ENCODE assay signal across 15 mouse cellular contexts in the genomic region with DNA sequence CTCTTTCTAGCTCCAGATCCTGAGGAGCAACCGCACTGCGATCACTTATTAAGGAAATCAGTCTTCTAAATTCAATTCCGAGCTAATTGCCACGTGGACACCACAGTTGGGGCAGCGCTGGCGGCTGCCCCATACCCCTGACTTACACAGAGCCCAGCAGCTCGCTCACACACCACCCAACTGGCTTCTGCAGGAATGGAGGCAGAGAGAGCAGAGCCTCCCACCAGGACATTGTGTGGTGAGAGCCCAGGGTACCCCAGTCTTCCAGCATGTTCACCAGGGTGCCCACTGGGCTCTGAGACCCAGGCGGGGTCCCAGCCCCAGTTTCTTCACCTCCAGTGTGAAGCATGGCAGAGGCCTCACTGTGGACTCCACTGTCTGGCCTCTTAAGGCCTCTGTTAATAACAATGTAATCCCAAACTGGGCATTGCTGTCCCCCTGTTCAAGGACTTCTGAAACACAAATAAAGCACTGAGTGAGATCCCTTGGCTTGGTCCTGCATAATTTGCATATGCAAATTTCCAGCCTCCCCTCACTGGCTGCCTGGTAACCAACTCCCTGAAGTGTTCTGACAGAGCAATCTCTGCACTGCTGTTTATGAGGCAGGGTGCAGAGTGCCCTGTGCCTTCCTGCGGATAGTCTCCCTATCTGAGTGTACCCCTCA.
DNase-seq lines count a peak whose midpoint lies in the region; ATAC-seq and TF ChIP-seq lines count a peak whose summit lies in the region.
"Had no signal": no experiment of that assay in that cellular context is flagged by ENCODE, and none has a peak within 500 bp of the region (broad histone marks: within the 10 kb centered on the region; RNA-seq: fewer than 3 reads in every experiment).

No protein-coding gene starts in this region.

- 0 out of 2 replicates have a peak, but pooled peaks have one; percentile 53 for ATAC-seq in neural tube, embryonic 12.5 days (ENCODE audit: low FRiP score, low read depth)
- ATAC-seq in forebrain, embryonic 14.5 days = peak; percentile 87
- peak; percentile 75; the same call in 1 of the 2 replicates for ATAC-seq in hindbrain, embryonic 15.5 days (ENCODE audit: low FRiP score, low read depth)
- ATAC-seq in neural tube, embryonic 15.5 days (ENCODE audit: low FRiP score) = peak; percentile 60; the same call in 1 of the 2 replicates
- ATAC-seq: CD4-positive, CD25-positive, alpha-beta regulatory T cell, adult 4 months; intestine, embryonic 15.5 days; Patski had no signal

- no peak for DNase-seq in neural tube, embryonic 10.5 days (ENCODE audit: extremely low spot score, low spot score)
- DNase-seq in forebrain, embryonic 14.5 days (ENCODE audit: low spot score) = peak; percentile 81
- no peak for DNase-seq in gastrocnemius, adult 2 months
- DNase-seq in MN1 (ENCODE audit: low spot score) = no peak
- DNase-seq in cerebellum, adult 11 months = no peak
- DNase-seq: adrenal gland, postnatal 14 days; lung, adult 18-20 months had no signal

- no peaks in the 10 kb centered on the region for H3K36me3 ChIP-seq in neural tube, embryonic 12.5 days
- no peaks in the 10 kb centered on the region for H3K36me3 ChIP-seq in forebrain, embryonic 14.5 days (ENCODE audit: control insufficient read depth, insufficient read depth, low read length)
- no peaks in the 10 kb centered on the region for H3K36me3 ChIP-seq in hindbrain, embryonic 15.5 days
- H3K36me3 ChIP-seq in neural tube, embryonic 15.5 days = no peaks in the 10 kb centered on the region
- H3K36me3 ChIP-seq: heart, embryonic 15.5 days; intestine, embryonic 15.5 days had no signal

- no peak overlapping the region for H3K4me2 ChIP-seq in neural tube, embryonic 12.5 days (replicated peaks)
- H3K4me2 ChIP-seq in forebrain, embryonic 14.5 days (ENCODE audit: low read length) = no peak overlapping the region
- H3K4me2 ChIP-seq in hindbrain, embryonic 15.5 days = no peak overlapping the region
- no peak overlapping the region for H3K4me2 ChIP-seq in neural tube, embryonic 15.5 days
- H3K4me2 ChIP-seq: heart, embryonic 15.5 days; intestine, embryonic 15.5 days had no signal

- peaks cover 19% of the 10 kb centered on the region for H3K4me1 ChIP-seq in neural tube, embryonic 12.5 days
- H3K4me1 ChIP-seq in forebrain, embryonic 14.5 days (ENCODE audit: control insufficient read depth, insufficient read depth, low read length) = peaks cover 18% of the 10 kb centered on the region
- H3K4me1 ChIP-seq in hindbrain, embryonic 15.5 days (replicated peaks) = peaks cover 31% of the 10 kb centered on the region
- H3K4me1 ChIP-seq in neural tube, embryonic 15.5 days = peaks cover 30% of the 10 kb centered on the region
- H3K4me1 ChIP-seq: heart, embryonic 15.5 days; intestine, embryonic 15.5 days had no signal

- no peaks in the 10 kb centered on the region for H3K9me3 ChIP-seq in neural tube, embryonic 12.5 days
- no peaks in the 10 kb centered on the region for H3K9me3 ChIP-seq in forebrain, embryonic 14.5 days (replicated peaks; ENCODE audit: control insufficient read depth, low read length)
- H3K9me3 ChIP-seq in hindbrain, embryonic 15.5 days = no peaks in the 10 kb centered on the region
- H3K9me3 ChIP-seq in neural tube, embryonic 15.5 days (replicated peaks) = no peaks in the 10 kb centered on the region
- H3K9me3 ChIP-seq: heart, embryonic 15.5 days; intestine, embryonic 15.5 days had no signal

- intact Hi-C loops in gastrocnemius, adult 2 months (cut with DNase I) = no loop called here

- H3K27me3 ChIP-seq in neural tube, embryonic 12.5 days (replicated peaks) = no peaks in the 10 kb centered on the region
- H3K27me3 ChIP-seq in forebrain, embryonic 14.5 days (replicated peaks; ENCODE audit: control insufficient read depth, insufficient read depth, low read length) = no peaks in the 10 kb centered on the region
- no peaks in the 10 kb centered on the region for H3K27me3 ChIP-seq in hindbrain, embryonic 15.5 days
- H3K27me3 ChIP-seq in neural tube, embryonic 15.5 days (replicated peaks) = no peaks in the 10 kb centered on the region
- H3K27me3 ChIP-seq: heart, embryonic 15.5 days; intestine, embryonic 15.5 days; Patski had no signal

- H3K9ac ChIP-seq in neural tube, embryonic 12.5 days = no peak overlapping the region
- no peak overlapping the region for H3K9ac ChIP-seq in forebrain, embryonic 14.5 days (ENCODE audit: low read length)
- H3K9ac ChIP-seq in hindbrain, embryonic 15.5 days = no peak overlapping the region
- no peak overlapping the region for H3K9ac ChIP-seq in neural tube, embryonic 15.5 days (replicated peaks)
- H3K9ac ChIP-seq: heart, embryonic 15.5 days; intestine, embryonic 15.5 days had no signal

- no peak overlapping the region for H3K27ac ChIP-seq in neural tube, embryonic 12.5 days
- H3K27ac ChIP-seq in forebrain, embryonic 14.5 days (ENCODE audit: low read depth, low read length) = no peak overlapping the region
- peak overlapping the region; percentile 55 for H3K27ac ChIP-seq in hindbrain, embryonic 15.5 days (replicated peaks)
- peak overlapping the region; percentile 72 for H3K27ac ChIP-seq in neural tube, embryonic 15.5 days (replicated peaks)
- H3K27ac ChIP-seq in gastrocnemius, adult 2 months = no peak overlapping the region
- H3K27ac ChIP-seq: heart, embryonic 15.5 days; intestine, embryonic 15.5 days; kidney, postnatal 0 days had no signal

- TF ChIP-seq CTCF in gastrocnemius, adult 2 months (IDR thresholded peaks at IDR 0.05) = no peak

- H3K4me3 ChIP-seq in neural tube, embryonic 12.5 days = no peak overlapping the region
- no peak overlapping the region for H3K4me3 ChIP-seq in forebrain, embryonic 14.5 days (ENCODE audit: low read depth, low read length)
- no peak overlapping the region for H3K4me3 ChIP-seq in hindbrain, embryonic 15.5 days
- no peak overlapping the region for H3K4me3 ChIP-seq in neural tube, embryonic 15.5 days (replicated peaks)
- H3K4me3 ChIP-seq in gastrocnemius, adult 2 months = no peak overlapping the region
- H3K4me3 ChIP-seq: heart, embryonic 15.5 days; intestine, embryonic 15.5 days had no signal

- 59% methylated on average over 9 of the region's 9 CpGs for WGBS in neural tube, embryonic 12.5 days
- 44% methylated on average over 9 of the region's 9 CpGs for WGBS in forebrain, embryonic 14.5 days
- 31% methylated on average over 9 of the region's 9 CpGs for WGBS in hindbrain, embryonic 15.5 days
- WGBS in neural tube, embryonic 15.5 days = 32% methylated on average over 9 of the region's 9 CpGs

Comparison
In these comparisons a context has a peak if more than half of its experiments do, and no peak if none do; other contexts are left out.
1. H3K27ac ChIP-seq: peak in hindbrain, embryonic 15.5 days (single experiment) and neural tube, embryonic 15.5 days (single experiment); none in neural tube, embryonic 12.5 days (single experiment), forebrain, embryonic 14.5 days (single experiment) and gastrocnemius, adult 2 months (single experiment).
2. Peak in every context shown above with its lines, with median percentiles within 50 percentile points of each other: ATAC-seq.